Mouse (Mus musculus): ENCODE results near the gene Tbc1d9.

DNA sequence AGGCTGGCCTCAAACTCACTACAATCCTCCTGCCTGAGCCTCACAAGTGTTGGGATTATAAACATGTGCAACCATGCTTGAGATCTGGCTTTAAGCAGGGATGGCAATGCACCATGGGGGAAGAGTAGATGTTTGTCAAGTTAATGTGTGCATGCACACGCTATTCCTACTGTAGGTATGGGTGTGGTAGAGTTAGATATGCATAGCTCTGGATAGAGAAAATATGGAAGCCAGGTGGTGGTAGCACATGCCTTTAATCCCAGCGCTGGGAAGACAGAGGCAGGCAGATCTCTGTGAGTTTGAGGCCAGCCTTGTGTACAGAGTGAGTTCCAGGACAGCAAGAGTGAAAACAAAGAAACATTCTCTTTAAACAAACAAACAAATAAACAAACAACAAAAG, 52.7 kb downstream of the Tbc1d9 start:
- TF ChIP-seq CTCF (IDR thresholded peaks at IDR 0.05; ENCODE audit: extremely low read depth, insufficient read depth, insufficient read length, insufficient replicate concordance) (no peak), POLR2A (IDR thresholded peaks at IDR 0.05; ENCODE audit: low read depth, low read length) (no peak)
